Mouse (Mus musculus): Measurements from ENCODE around the gene Cdkal1. TPM values are rescaled to one million over a fixed set of nuclear protein-coding genes. Genes with fewer than 3 reads are reported as not detected.

Cdkal1 gene
- polyA plus RNA-seq, 1 experiment = 0.50 TPM

GRCm38 (mm10) chr13:29610051-29610931 lies 245.2 kb downstream of the Cdkal1 start:
- TF ChIP-seq GATA1 (IDR thresholded peaks at IDR 0.05; ENCODE audit: borderline replicate concordance, low read length) (no peak), FLI1 (IDR thresholded peaks at IDR 0.05; ENCODE audit: low read length) (no peak)
- Histone ChIP-seq H3K4me1 (peaks cover 7% of the 10 kb centered on the region), H3K27me3 (replicated peaks) (no peaks in the 10 kb centered on the region)

GRCm38 (mm10) chr13:29609441-29609840 lies 246.0 kb downstream of the Cdkal1 start:
- Histone ChIP-seq H3K36me3 (replicated peaks; ENCODE audit: low read length) (no peaks in the 10 kb centered on the region), H3K4me1 (peaks cover 7% of the 10 kb centered on the region), H3K4me3 (replicated peaks) (no peak overlapping the region), H3K9me3 (no peaks in the 10 kb centered on the region), H3K27me3 (replicated peaks) (no peaks in the 10 kb centered on the region)
- TF ChIP-seq FLI1 (IDR thresholded peaks at IDR 0.05; ENCODE audit: low read length) (no peak), GATA1 (IDR thresholded peaks at IDR 0.05; ENCODE audit: borderline replicate concordance, low read length) (no peak)

More at GRCm38 (mm10) chr13:29610051-29610931, 245.2 kb downstream of the Cdkal1 start:
- H3K9me3 ChIP-seq = no peaks in the 10 kb centered on the region
- H3K36me3 ChIP-seq (replicated peaks; ENCODE audit: low read length) = no peaks in the 10 kb centered on the region
- no peak overlapping the region for H3K4me3 ChIP-seq (replicated peaks)

GRCm38 (mm10) chr13:29604241-29604640 lies 251.2 kb downstream of the Cdkal1 start:
- no peak overlapping the region for H3K4me3 ChIP-seq (replicated peaks)
- no peaks in the 10 kb centered on the region for H3K9me3 ChIP-seq
- no peaks in the 10 kb centered on the region for H3K36me3 ChIP-seq (replicated peaks; ENCODE audit: low read length)
- no peak for TF ChIP-seq GATA1 (IDR thresholded peaks at IDR 0.05; ENCODE audit: borderline replicate concordance, low read length)
- no peaks in the 10 kb centered on the region for H3K4me1 ChIP-seq
- H3K27me3 ChIP-seq (replicated peaks) = no peaks in the 10 kb centered on the region

DNA sequence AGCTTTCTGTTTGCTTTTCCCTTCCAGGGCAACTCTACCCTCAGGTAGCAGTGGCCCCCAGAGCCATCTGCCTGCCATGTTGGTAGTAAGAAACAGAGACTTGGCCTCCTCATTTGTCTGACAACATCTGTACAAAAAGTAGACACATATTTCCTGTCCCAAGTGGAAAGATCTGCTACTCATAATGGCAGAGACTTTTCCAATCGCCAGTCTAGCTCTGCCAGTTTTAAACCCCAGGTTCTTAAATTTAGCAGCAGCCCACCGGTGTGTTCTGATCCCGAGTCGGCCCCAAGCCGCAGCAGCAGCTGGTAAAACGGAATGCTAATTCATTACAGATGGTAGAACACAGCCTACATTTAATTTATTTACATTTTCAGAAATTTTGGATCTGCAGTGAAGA lies 251.9 kb downstream of the Cdkal1 start:
- Histone ChIP-seq H3K36me3 (replicated peaks; ENCODE audit: low read length) (no peaks in the 10 kb centered on the region), H3K27me3 (replicated peaks) (no peaks in the 10 kb centered on the region), H3K9me3 (no peaks in the 10 kb centered on the region), H3K4me1 (no peaks in the 10 kb centered on the region), H3K4me3 (replicated peaks) (no peak overlapping the region)
- TF ChIP-seq GATA1 (IDR thresholded peaks at IDR 0.05; ENCODE audit: borderline replicate concordance, low read length) = no peak
- no peak for TF ChIP-seq FLI1 (IDR thresholded peaks at IDR 0.05; ENCODE audit: low read length)

- H3K9me3 ChIP-seq = no peaks in the 10 kb centered on the region
These were observed 254.4 kb downstream of the Cdkal1 start for GRCm38 (mm10) chr13:29601033-29601432.

GRCm38 (mm10) chr13:29599646-29600045 lies 255.8 kb downstream of the Cdkal1 start:
- Histone ChIP-seq H3K4me3 (replicated peaks) (no peak overlapping the region), H3K27me3 (replicated peaks) (no peaks in the 10 kb centered on the region), H3K9me3 (no peaks in the 10 kb centered on the region), H3K4me1 (no peaks in the 10 kb centered on the region), H3K36me3 (replicated peaks; ENCODE audit: low read length) (no peaks in the 10 kb centered on the region)
- no peak for TF ChIP-seq GATA1 (IDR thresholded peaks at IDR 0.05; ENCODE audit: borderline replicate concordance, low read length)
- no peak for TF ChIP-seq FLI1 (IDR thresholded peaks at IDR 0.05; ENCODE audit: low read length)

More at GRCm38 (mm10) chr13:29601033-29601432, 254.4 kb downstream of the Cdkal1 start:
- Histone ChIP-seq H3K27me3 (replicated peaks) (no peaks in the 10 kb centered on the region), H3K4me1 (no peaks in the 10 kb centered on the region), H3K36me3 (replicated peaks; ENCODE audit: low read length) (no peaks in the 10 kb centered on the region), H3K4me3 (replicated peaks) (no peak overlapping the region)
- TF ChIP-seq FLI1 (IDR thresholded peaks at IDR 0.05; ENCODE audit: low read length) = no peak
- no peak for TF ChIP-seq GATA1 (IDR thresholded peaks at IDR 0.05; ENCODE audit: borderline replicate concordance, low read length)

DNA sequence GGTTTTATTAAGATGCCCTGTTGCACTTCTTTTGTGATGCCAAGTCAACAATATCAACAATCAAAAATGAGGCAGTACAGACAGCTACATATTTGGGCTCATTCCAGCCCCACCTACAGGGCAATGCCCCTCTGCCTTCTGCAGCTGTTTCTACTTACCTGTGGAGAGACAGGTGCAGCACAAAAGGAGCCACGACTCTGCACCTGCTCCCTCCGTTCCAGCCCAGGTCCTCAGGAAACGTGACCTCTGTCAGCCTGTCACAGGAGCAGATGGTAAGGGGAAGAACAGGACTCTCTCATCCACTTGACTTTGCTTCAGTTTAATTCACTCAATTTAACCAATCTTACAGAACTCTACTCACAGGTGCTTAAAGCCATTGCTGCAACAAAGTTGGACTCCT lies 258.7 kb downstream of the Cdkal1 start:
- TF ChIP-seq GATA1 (IDR thresholded peaks at IDR 0.05; ENCODE audit: borderline replicate concordance, low read length) (no peak), FLI1 (IDR thresholded peaks at IDR 0.05; ENCODE audit: low read length) (no peak)
- no peaks in the 10 kb centered on the region for H3K4me1 ChIP-seq
- H3K9me3 ChIP-seq = peaks cover 11% of the 10 kb centered on the region
- no peaks in the 10 kb centered on the region for H3K27me3 ChIP-seq (replicated peaks)
- H3K4me3 ChIP-seq (replicated peaks) = no peak overlapping the region
- H3K36me3 ChIP-seq (replicated peaks; ENCODE audit: low read length) = peaks cover 6% of the 10 kb centered on the region

- Histone ChIP-seq H3K9me3 (peaks cover 11% of the 10 kb centered on the region), H3K36me3 (replicated peaks; ENCODE audit: low read length) (peaks cover 6% of the 10 kb centered on the region), H3K4me1 (no peaks in the 10 kb centered on the region), H3K4me3 (replicated peaks) (no peak overlapping the region), H3K27me3 (replicated peaks) (no peaks in the 10 kb centered on the region)
- no peak for TF ChIP-seq GATA1 (IDR thresholded peaks at IDR 0.05; ENCODE audit: borderline replicate concordance, low read length)
- no peak for TF ChIP-seq FLI1 (IDR thresholded peaks at IDR 0.05; ENCODE audit: low read length)
These were observed 262.4 kb downstream of the Cdkal1 start for GRCm38 (mm10) chr13:29593096-29593495.

- Histone ChIP-seq H3K9me3 (peaks cover 11% of the 10 kb centered on the region), H3K27me3 (replicated peaks) (no peaks in the 10 kb centered on the region), H3K4me1 (no peaks in the 10 kb centered on the region), H3K36me3 (replicated peaks; ENCODE audit: low read length) (peaks cover 6% of the 10 kb centered on the region), H3K4me3 (replicated peaks) (no peak overlapping the region)
- TF ChIP-seq FLI1 (IDR thresholded peaks at IDR 0.05; ENCODE audit: low read length) (no peak), GATA1 (IDR thresholded peaks at IDR 0.05; ENCODE audit: borderline replicate concordance, low read length) (no peak)
These were observed 264.8 kb downstream of the Cdkal1 start for GRCm38 (mm10) chr13:29590685-29591084.

DNA sequence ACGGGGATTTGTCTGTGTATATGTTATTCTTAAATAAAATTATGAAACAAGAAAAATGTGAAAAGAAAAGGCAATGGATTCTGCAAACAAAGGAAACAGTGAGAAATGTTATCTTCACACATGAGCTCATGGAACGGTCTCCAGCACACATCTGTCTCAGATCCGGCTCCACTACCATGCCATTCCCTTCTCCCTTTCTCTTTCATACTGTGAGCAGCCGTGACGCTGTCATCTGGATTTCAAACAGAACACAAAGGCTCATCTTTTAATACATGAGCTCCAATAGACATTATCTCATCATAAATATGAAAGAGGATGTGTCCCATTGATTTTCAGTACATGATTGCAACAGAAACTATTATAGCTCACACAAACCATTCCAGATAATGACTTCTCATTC lies 265.3 kb downstream of the Cdkal1 start:
- Histone ChIP-seq H3K9me3 (peaks cover 11% of the 10 kb centered on the region), H3K4me1 (no peaks in the 10 kb centered on the region), H3K4me3 (replicated peaks) (no peak overlapping the region), H3K27me3 (replicated peaks) (no peaks in the 10 kb centered on the region), H3K36me3 (replicated peaks; ENCODE audit: low read length) (peaks cover 6% of the 10 kb centered on the region)
- TF ChIP-seq FLI1 (IDR thresholded peaks at IDR 0.05; ENCODE audit: low read length) (no peak), GATA1 (IDR thresholded peaks at IDR 0.05; ENCODE audit: borderline replicate concordance, low read length) (no peak)

All from megakaryocyte, embryonic 14.5 days (primary cell).